In the genomic region with DNA sequence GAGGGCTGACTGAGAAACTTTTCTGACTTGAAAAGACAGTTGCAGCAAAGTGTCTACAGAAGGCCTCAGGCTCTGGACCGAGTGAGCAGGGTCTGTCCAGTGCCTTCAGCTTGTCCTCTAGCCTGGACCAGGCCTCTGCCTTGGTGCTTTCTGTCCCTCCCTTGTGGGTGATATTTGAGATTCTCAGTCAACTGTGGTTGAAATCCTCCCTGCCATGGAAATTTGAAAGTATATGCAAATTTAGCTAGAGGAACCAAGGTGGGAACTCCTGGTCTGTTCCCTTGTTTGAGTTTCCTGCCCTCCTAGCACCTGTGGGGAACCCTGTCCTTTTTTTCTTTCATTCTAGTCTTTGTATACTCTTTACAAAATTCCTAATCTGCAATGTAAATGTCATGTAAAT, we compare ENCODE assay signal across 21 mouse cellular contexts. TPM values are rescaled to one million over a fixed set of nuclear protein-coding genes. Genes with fewer than 3 reads are reported as not detected.
DNase-seq lines count a peak whose midpoint lies in the region; ATAC-seq and TF ChIP-seq lines count a peak whose summit lies in the region.
"Had no signal": no experiment of that assay in that cellular context is flagged by ENCODE, and none has a peak within 500 bp of the region (broad histone marks: within the 10 kb centered on the region; RNA-seq: fewer than 3 reads in every experiment).

No protein-coding gene starts in this region.

- peak overlapping the region; percentile 47 for H3K27ac ChIP-seq in kidney, adult 2 months (ENCODE audit: insufficient read depth, low read depth, low read length)
- no peak overlapping the region for H3K27ac ChIP-seq in kidney, embryonic 16.5 days (ENCODE audit: low read length)
- peak overlapping the region; percentile 93 for H3K27ac ChIP-seq in thymus, adult 2 months (ENCODE audit: control insufficient read depth, insufficient read depth, low read length)
- H3K27ac ChIP-seq in embryonic facial prominence, embryonic 10.5 days (replicated peaks), result 0 out of 2 replicates have a peak overlapping the region, but pooled peaks have one; percentile 32
- H3K27ac ChIP-seq in hindbrain, embryonic 10.5 days, result no peak overlapping the region
- H3K27ac ChIP-seq: embryonic facial prominence, embryonic 13.5 days; forebrain, embryonic 13.5 days; heart, embryonic 10.5 days; hindbrain, embryonic 12.5 days; hindbrain, postnatal 0 days had no signal

- H3K9ac ChIP-seq in kidney, embryonic 16.5 days (replicated peaks; ENCODE audit: low read length), result no peak overlapping the region
- H3K9ac ChIP-seq: embryonic facial prominence, embryonic 13.5 days; forebrain, embryonic 13.5 days; forebrain, postnatal 0 days; hindbrain, embryonic 12.5 days had no signal

- no peak overlapping the region for H3K4me2 ChIP-seq in kidney, embryonic 16.5 days (replicated peaks; ENCODE audit: low read depth, low read length)
- H3K4me2 ChIP-seq: embryonic facial prominence, embryonic 13.5 days; forebrain, embryonic 13.5 days; hindbrain, embryonic 12.5 days had no signal

- H3K36me3 ChIP-seq in kidney, adult 2 months (ENCODE audit: control insufficient read depth, insufficient read depth, low read length), result no peaks in the 10 kb centered on the region; the same call in 1 of the 2 replicates
- no peaks in the 10 kb centered on the region for H3K36me3 ChIP-seq in kidney, embryonic 16.5 days (ENCODE audit: insufficient read depth, low read length)
- no peaks in the 10 kb centered on the region for H3K36me3 ChIP-seq in thymus, adult 2 months (ENCODE audit: control insufficient read depth, insufficient read depth, low read length)
- H3K36me3 ChIP-seq in embryonic facial prominence, embryonic 10.5 days (replicated peaks), result no peaks in the 10 kb centered on the region
- H3K36me3 ChIP-seq in hindbrain, embryonic 10.5 days, result no peaks in the 10 kb centered on the region
- H3K36me3 ChIP-seq: embryonic facial prominence, embryonic 13.5 days; G1E; heart, embryonic 10.5 days; hindbrain, embryonic 12.5 days had no signal

- H3K4me1 ChIP-seq in kidney, adult 2 months (ENCODE audit: control insufficient read depth, insufficient read depth, low read length), result peaks cover 76% of the 10 kb centered on the region
- H3K4me1 ChIP-seq in kidney, embryonic 16.5 days (ENCODE audit: insufficient read depth, low read length), result 0 out of 2 replicates have a peak, but pooled peaks cover 5% of the 10 kb centered on the region
- peaks cover 80% of the 10 kb centered on the region for H3K4me1 ChIP-seq in thymus, adult 2 months (replicated peaks; ENCODE audit: control insufficient read depth, insufficient read depth, low read length)
- H3K4me1 ChIP-seq in embryonic facial prominence, embryonic 10.5 days, result peaks cover 12% of the 10 kb centered on the region; the same call in 1 of the 2 replicates
- H3K4me1 ChIP-seq in hindbrain, embryonic 10.5 days (replicated peaks), result no peaks in the 10 kb centered on the region
- H3K4me1 ChIP-seq: forebrain, embryonic 13.5 days; hindbrain, embryonic 12.5 days had no signal

- TF ChIP-seq CTCF in kidney, adult 2 months (conservative IDR thresholded peaks at IDR 0.05; ENCODE audit: insufficient read depth, insufficient read length, low read depth, low read length), result no peak
- no peak for TF ChIP-seq CTCF in thymus, adult 2 months (IDR thresholded peaks at IDR 0.05; ENCODE audit: borderline replicate concordance, control insufficient read depth, extremely low read depth, insufficient read depth, low read length, poor library complexity)

- peak; percentile 25 for DNase-seq in kidney, adult 2 months
- DNase-seq in thymus, adult 2 months, result no peak
- DNase-seq in thymus, postnatal 36 days, result no peak
- no peak for DNase-seq in embryonic facial prominence, embryonic 10.5 days (ENCODE audit: low spot score)
- DNase-seq in layer of hippocampus, adult 11-12 months (ENCODE audit: low spot score), result no peak
- no peak for DNase-seq in hindbrain, embryonic 10.5 days (ENCODE audit: low spot score)
- DNase-seq: adrenal gland, adult 8-10 months; adrenal gland, postnatal 36 days; cerebellum, adult 11-12 months; cerebellum, adult 9-10 months; cerebellum, postnatal 25 days; forebrain, postnatal 0 days; gastrocnemius, postnatal 36 days; heart, adult 11 months had no signal

- TF ChIP-seq POLR2A in kidney, adult 2 months (IDR thresholded peaks at IDR 0.05; ENCODE audit: low read depth, low read length), result no peak
- no peak for TF ChIP-seq POLR2A in thymus, adult 2 months (IDR thresholded peaks at IDR 0.05; ENCODE audit: control insufficient read depth, extremely low read depth, insufficient read depth, low read length, poor library complexity)

- H3K4me3 ChIP-seq in kidney, adult 2 months (ENCODE audit: insufficient read depth, low read depth, low read length), result no peak overlapping the region
- no peak overlapping the region for H3K4me3 ChIP-seq in kidney, embryonic 16.5 days (ENCODE audit: low read length)
- peak overlapping the region; percentile 16; the same call in 1 of the 2 replicates for H3K4me3 ChIP-seq in thymus, adult 2 months (ENCODE audit: control insufficient read depth, insufficient read depth, low read length)
- H3K4me3 ChIP-seq in embryonic facial prominence, embryonic 10.5 days, result no peak overlapping the region
- H3K4me3 ChIP-seq in hindbrain, embryonic 10.5 days, result no peak overlapping the region
- H3K4me3 ChIP-seq: embryonic facial prominence, embryonic 13.5 days; forebrain, embryonic 13.5 days; heart, embryonic 10.5 days; hindbrain, embryonic 12.5 days had no signal

- 29% methylated on average over 1 of the region's 1 CpGs for WGBS in kidney, adult 2 months
- 39% methylated on average over 1 of the region's 1 CpGs for WGBS in kidney, embryonic 16.5 days
- WGBS in thymus, adult 2 months, result 3% methylated on average over 1 of the region's 1 CpGs
- 74% methylated on average over 1 of the region's 1 CpGs for WGBS in embryonic facial prominence, embryonic 10.5 days
- 66% methylated on average over 1 of the region's 1 CpGs for WGBS in hindbrain, embryonic 10.5 days

- no peaks in the 10 kb centered on the region for H3K27me3 ChIP-seq in kidney, adult 2 months (replicated peaks; ENCODE audit: control insufficient read depth, insufficient read depth, low read length)
- no peaks in the 10 kb centered on the region for H3K27me3 ChIP-seq in kidney, embryonic 16.5 days (ENCODE audit: insufficient read depth, low read length)
- H3K27me3 ChIP-seq in thymus, adult 2 months (ENCODE audit: control insufficient read depth, insufficient read depth, low read length), result no peaks in the 10 kb centered on the region
- peaks cover 15% of the 10 kb centered on the region for H3K27me3 ChIP-seq in embryonic facial prominence, embryonic 10.5 days (replicated peaks; ENCODE audit: low read depth, poor library complexity, severe bottlenecking)
- peaks cover 10% of the 10 kb centered on the region for H3K27me3 ChIP-seq in hindbrain, embryonic 10.5 days (ENCODE audit: insufficient read depth, poor library complexity, severe bottlenecking)

- no peaks in the 10 kb centered on the region for H3K9me3 ChIP-seq in kidney, embryonic 16.5 days (ENCODE audit: low read length)
- no peaks in the 10 kb centered on the region for H3K9me3 ChIP-seq in embryonic facial prominence, embryonic 10.5 days
- H3K9me3 ChIP-seq in hindbrain, embryonic 10.5 days, result no peaks in the 10 kb centered on the region
- H3K9me3 ChIP-seq: embryonic facial prominence, embryonic 13.5 days; forebrain, embryonic 13.5 days; G1E; heart, embryonic 10.5 days; hindbrain, embryonic 12.5 days had no signal

- no peak for ATAC-seq in kidney, embryonic 16.5 days (ENCODE audit: low FRiP score, low TSS enrichment)
- ATAC-seq: forebrain, embryonic 13.5 days; forebrain, postnatal 0 days; hindbrain, postnatal 0 days had no signal

RNA-seq across cellular contexts. Expression of gene Chdh, which starts 6.2 kb away (rescaled TPM):
- polyA plus RNA-seq in kidney, adult 2 months (2012; rRNA removed), result 112 and 135 TPM in 2 replicates
- 2.5 and 2.7 TPM in 2 replicates for polyA plus RNA-seq in kidney, embryonic 16.5 days (2015; fragmentation: Nextera tagmentation; extraction: Ambion mirVana)
- 51.3 and 59.5 TPM in 2 replicates for polyA plus RNA-seq in thymus, adult 2 months (2012; rRNA removed)
- polyA plus RNA-seq in embryonic facial prominence, embryonic 10.5 days (2016; fragmentation: Nextera tagmentation; extraction: Ambion mirVana), result 0.05 and 0.17 TPM in 2 replicates
- polyA plus RNA-seq in hindbrain, embryonic 10.5 days (2016; fragmentation: Nextera tagmentation; extraction: Ambion mirVana), result 0.09 and 0.11 TPM in 2 replicates
- polyA plus RNA-seq: G1E had no signal

RNA-seq across cellular contexts. Expression of gene Il17rb, which starts 6.3 kb away (rescaled TPM):
- 6.7 and 7.3 TPM in 2 replicates for polyA plus RNA-seq in kidney, adult 2 months (2012; rRNA removed)
- polyA plus RNA-seq in kidney, embryonic 16.5 days (2015; fragmentation: Nextera tagmentation; extraction: Ambion mirVana), result 0.79 and 1.0 TPM in 2 replicates
- 50.9 and 57.3 TPM in 2 replicates for polyA plus RNA-seq in thymus, adult 2 months (2012; rRNA removed)
- 1.1 and 1.6 TPM in 2 replicates for polyA plus RNA-seq in embryonic facial prominence, embryonic 10.5 days (2016; fragmentation: Nextera tagmentation; extraction: Ambion mirVana)
- 0.46 and 1.0 TPM in 2 replicates for polyA plus RNA-seq in hindbrain, embryonic 10.5 days (2016; fragmentation: Nextera tagmentation; extraction: Ambion mirVana)
- polyA plus RNA-seq: G1E had no signal

RNA-seq across cellular contexts. Expression of gene Actr8, which starts 36.9 kb away (rescaled TPM):
- polyA plus RNA-seq in kidney, adult 2 months (2012; rRNA removed), result 20.1 and 22.2 TPM in 2 replicates
- polyA plus RNA-seq in kidney, embryonic 16.5 days (2015; fragmentation: Nextera tagmentation; extraction: Ambion mirVana), result 75.5 and 83.8 TPM in 2 replicates
- 27.8 and 30.2 TPM in 2 replicates for polyA plus RNA-seq in thymus, adult 2 months (2012; rRNA removed)
- polyA plus RNA-seq in embryonic facial prominence, embryonic 10.5 days (2016; fragmentation: Nextera tagmentation; extraction: Ambion mirVana), result 81.4 and 86.9 TPM in 2 replicates
- polyA plus RNA-seq in hindbrain, embryonic 10.5 days (2016; fragmentation: Nextera tagmentation; extraction: Ambion mirVana), result 89.1 and 92.4 TPM in 2 replicates

RNA-seq across cellular contexts. Expression of gene Selenok, which starts 46.9 kb away (rescaled TPM):
- polyA plus RNA-seq in kidney, adult 2 months (2012; rRNA removed), result 49.4 and 68.3 TPM in 2 replicates
- polyA plus RNA-seq in kidney, embryonic 16.5 days (2015; fragmentation: Nextera tagmentation; extraction: Ambion mirVana), result 260 and 268 TPM in 2 replicates
- polyA plus RNA-seq in thymus, adult 2 months (2012; rRNA removed), result 28.5 and 32.5 TPM in 2 replicates
- polyA plus RNA-seq in embryonic facial prominence, embryonic 10.5 days (2016; fragmentation: Nextera tagmentation; extraction: Ambion mirVana), result 260 and 274 TPM in 2 replicates
- polyA plus RNA-seq in hindbrain, embryonic 10.5 days (2016; fragmentation: Nextera tagmentation; extraction: Ambion mirVana), result 315 and 388 TPM in 2 replicates

Comparison
In these comparisons a context has a peak if more than half of its experiments do, and no peak if none do; other contexts are left out.
1. H3K27ac ChIP-seq: peak in kidney, adult 2 months (single experiment), thymus, adult 2 months (single experiment) and embryonic facial prominence, embryonic 10.5 days (single experiment); none in kidney, embryonic 16.5 days (single experiment) and hindbrain, embryonic 10.5 days (single experiment).
2. RNA of gene Chdh, which starts 6.2 kb away (polyA plus RNA-seq): 112 to 135 TPM in kidney, adult 2 months and 51.3 to 59.5 TPM in thymus, adult 2 months; 2.5 to 2.7 TPM in kidney, embryonic 16.5 days, 0.05 to 0.17 TPM in embryonic facial prominence, embryonic 10.5 days and 0.09 to 0.11 TPM in hindbrain, embryonic 10.5 days; every median in the first group is over 10 times any median in the second.